Mouse (Mus musculus) heart, embryonic 14.5 days (tissue): Measurements from ENCODE around the gene Cdr2. TPM values are rescaled to one million over a fixed set of nuclear protein-coding genes. Genes with fewer than 3 reads are reported as not detected.

Experiments used
- ATAC-seq: fragments of 200-750 bp; cut with Nextera tagmentation; 2 replicates; pipeline ENCODE4 v1.8.0; 2017; ENCODE audit warnings: low read depth, moderate TSS enrichment; ENCODE audit not compliant: insufficient number of reproducible peaks, insufficient read depth, low FRiP score
- H3K27ac ChIP-seq, 2 experiments: fragments of 200-500 bp in 1 of 2; fragments of 300-500 bp in 1 of 2; sonication (generic) in 1 of 2; replicated peaks in 1 of 2; 2 replicates each; pipeline ENCODE4 v1.5.1; 2012 to 2014; ENCODE audit warnings: low read depth in 2 of 2, low read length in 2 of 2, control low read depth in 1 of 2, mild to moderate bottlenecking in 1 of 2, mixed read lengths in 1 of 2; ENCODE audit not compliant: control insufficient read depth in 1 of 2, insufficient read depth in 1 of 2
- H3K27me3 ChIP-seq: fragments of 300-500 bp; sonication (generic); 2 replicates; pipeline ENCODE4 v1.6.1; 2014; ENCODE audit warnings: mild to moderate bottlenecking, low read length, control low read depth; ENCODE audit not compliant: control insufficient read depth, insufficient read depth
- H3K36me3 ChIP-seq: fragments of 300-500 bp; sonication (generic); 2 replicates; pipeline ENCODE4 v1.6.1; 2014; ENCODE audit warnings: mild to moderate bottlenecking, control low read depth, low read length, mixed read lengths; ENCODE audit not compliant: control insufficient read depth, insufficient read depth
- H3K4me1 ChIP-seq, 2 experiments: fragments of 200-500 bp in 1 of 2; fragments of 300-500 bp in 1 of 2; sonication (generic) in 1 of 2; 2 replicates each; pipeline ENCODE4 v1.6.1; 2012 to 2014; ENCODE audit warnings: low read length in 2 of 2, control low read depth in 1 of 2, mixed read lengths in 1 of 2; ENCODE audit not compliant: control insufficient read depth in 2 of 2, insufficient read depth in 2 of 2
- H3K4me2 ChIP-seq: fragments of 300-500 bp; sonication (generic); 2 replicates; pipeline ENCODE4 v1.6.1; 2014; ENCODE audit warnings: mild to moderate bottlenecking, low read length
- H3K4me3 ChIP-seq, 2 experiments: fragments of 200-500 bp in 1 of 2; fragments of 300-500 bp in 1 of 2; sonication (generic) in 1 of 2; 2 replicates each; pipeline ENCODE4 v1.5.1; 2012 to 2014; ENCODE audit warnings: low read length in 2 of 2, mild to moderate bottlenecking in 2 of 2, control low read depth in 1 of 2, low read depth in 1 of 2, moderate library complexity in 1 of 2; ENCODE audit not compliant: control insufficient read depth in 1 of 2, insufficient read depth in 1 of 2
- H3K9ac ChIP-seq: fragments of 300-500 bp; sonication (generic); 2 replicates; pipeline ENCODE4 v1.6.1; 2014; ENCODE audit warnings: mild to moderate bottlenecking, low read length
- H3K9me3 ChIP-seq: fragments of 300-500 bp; sonication (generic); 2 replicates; pipeline ENCODE4 v1.6.1; 2016; ENCODE audit warnings: low read length, control low read depth; ENCODE audit not compliant: control insufficient read depth
- WGBS: fragments of 180-500 bp; shearing (Covaris S2); extraction: QIAGEN DNeasy Blood & Tissue Kit; methylation state at CpG from one replicate; pipeline ENCODE4 v1.1.7; 2014; 5-methylcytosine and 5-hydroxymethylcytosine counted together
- polyA plus RNA-seq: library from polyadenylated mRNA; unstranded; fragments of >200 nt; fragmentation: Nextera tagmentation; extraction: Ambion mirVana; gene quantifications from 2 replicates; pipeline ENCODE4 v1.2.1, GENCODE M21; 2014

Gene Cdr2
- polyA plus RNA-seq, 1 experiment from 2014 or later = 12.8 TPM

GRCm38 (mm10) chr7:121011794-121012689 is 29.9 kb upstream of the Cdr2 start:
- WGBS = 76% methylated on average over 10 of the region's 10 CpGs
- Histone ChIP-seq H3K9me3 (no peaks in the 10 kb centered on the region), H3K4me2 (no peak overlapping the region), H3K4me3 (no peak overlapping the region), H3K27ac (no peak overlapping the region), H3K9ac (no peak overlapping the region), H3K27me3 (no peaks in the 10 kb centered on the region), H3K4me1 (no peaks in the 10 kb centered on the region), H3K36me3 (no peaks in the 10 kb centered on the region)
- ATAC-seq = no peak

- Histone ChIP-seq H3K27me3 (no peaks in the 10 kb centered on the region), H3K4me3 (no peak overlapping the region), H3K4me2 (no peak overlapping the region), H3K36me3 (no peaks in the 10 kb centered on the region), H3K9me3 (no peaks in the 10 kb centered on the region), H3K27ac (no peak overlapping the region), H3K9ac (no peak overlapping the region), H3K4me1 (no peaks in the 10 kb centered on the region)
- WGBS = 64% methylated on average over 4 of the region's 4 CpGs
- no peak for ATAC-seq
Observed at GRCm38 (mm10) chr7:121003793-121004418, 21.8 kb upstream of the Cdr2 start.

DNA sequence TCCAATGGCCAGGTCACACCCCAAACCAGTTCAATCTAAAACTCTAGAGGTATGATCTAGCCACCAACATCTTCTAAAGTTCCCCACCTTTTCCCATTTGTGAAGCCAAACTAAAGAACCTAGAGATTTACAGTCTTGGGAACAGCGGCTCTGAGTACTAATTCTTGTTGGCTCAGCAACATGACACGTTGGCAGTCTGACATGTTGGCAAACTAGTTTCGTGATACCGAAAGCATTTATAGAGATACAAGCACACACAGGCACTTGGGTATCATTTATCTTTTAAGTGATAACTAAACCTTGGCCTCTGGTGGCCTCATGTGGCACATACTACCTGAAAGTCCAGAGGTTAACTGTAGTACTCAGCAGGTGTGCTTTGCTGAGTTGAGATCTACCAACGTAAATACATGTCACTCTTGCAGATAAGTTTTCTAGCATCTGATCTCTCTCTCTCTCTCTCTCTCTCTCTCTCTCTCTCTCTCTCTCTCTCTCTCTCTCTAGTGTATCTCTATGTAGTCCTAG is 20.4 kb upstream of the Cdr2 start:
- no peaks in the 10 kb centered on the region for H3K4me1 ChIP-seq
- 74% methylated on average over 5 of the region's 5 CpGs for WGBS
- no peaks in the 10 kb centered on the region for H3K36me3 ChIP-seq
- no peaks in the 10 kb centered on the region for H3K27me3 ChIP-seq
- no peak overlapping the region for H3K4me3 ChIP-seq
- no peak overlapping the region for H3K9ac ChIP-seq
- H3K27ac ChIP-seq = no peak overlapping the region
- ATAC-seq = no peak
- no peak overlapping the region for H3K4me2 ChIP-seq
- no peaks in the 10 kb centered on the region for H3K9me3 ChIP-seq

DNA sequence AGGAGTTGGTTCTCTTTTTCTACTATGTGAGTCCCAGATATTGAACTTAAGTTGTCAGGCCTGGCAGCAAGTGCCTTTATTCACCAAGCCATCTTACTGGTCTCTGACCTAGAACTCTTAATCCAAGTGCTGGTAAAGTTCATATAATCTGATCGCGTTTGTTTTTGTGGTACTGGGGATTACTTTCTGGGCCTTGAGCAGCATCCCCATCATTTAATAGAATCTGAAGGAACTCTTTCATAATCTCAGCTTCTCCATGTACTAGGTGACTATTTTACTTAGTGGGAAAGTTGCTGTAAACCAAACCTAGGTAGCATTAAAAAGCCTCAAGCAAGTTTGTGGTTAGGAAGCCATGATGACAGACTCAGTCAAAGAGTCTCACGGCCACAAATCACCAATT is 19.8 kb upstream of the Cdr2 start:
- Histone ChIP-seq H3K4me2 (no peak overlapping the region), H3K36me3 (no peaks in the 10 kb centered on the region), H3K27ac (no peak overlapping the region), H3K9me3 (no peaks in the 10 kb centered on the region), H3K9ac (no peak overlapping the region), H3K4me3 (no peak overlapping the region), H3K4me1 (no peaks in the 10 kb centered on the region), H3K27me3 (no peaks in the 10 kb centered on the region)
- WGBS = 78% methylated on average over 3 of the region's 3 CpGs
- ATAC-seq = no peak

DNA sequence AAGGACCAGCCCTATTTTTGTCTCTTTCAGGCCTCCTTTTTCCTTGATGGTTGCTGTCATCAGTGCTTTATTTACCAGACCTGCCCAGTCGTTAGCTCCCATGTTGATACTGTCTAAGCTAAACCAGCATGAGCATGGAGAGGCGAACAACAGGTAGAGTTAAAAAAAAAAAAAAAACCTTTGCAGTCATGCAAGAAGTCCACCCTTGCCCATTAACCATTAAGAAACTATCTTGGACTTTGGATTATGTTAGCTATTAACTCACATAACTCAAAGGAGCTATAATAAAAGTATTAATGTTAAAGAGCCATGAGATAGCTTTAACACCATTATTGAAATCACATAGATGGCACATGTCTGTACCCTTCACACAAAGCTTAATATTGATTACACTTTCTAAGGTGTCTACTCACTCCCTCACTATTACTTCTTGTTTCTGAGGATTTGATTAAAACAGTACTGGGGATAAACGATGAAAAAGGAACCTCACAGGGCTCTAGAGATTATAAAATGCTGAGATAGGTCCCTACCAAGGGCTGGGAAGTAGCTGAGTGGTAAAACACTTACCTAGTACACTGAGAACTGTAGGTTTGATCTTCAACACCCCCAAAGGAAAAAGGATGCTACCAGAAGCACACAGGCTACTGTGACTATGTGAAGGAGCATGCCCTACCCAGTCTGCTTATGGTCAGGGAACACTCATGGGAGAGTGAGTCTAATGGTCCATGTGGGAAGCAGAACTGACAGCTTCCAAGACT is 18.1 kb upstream of the Cdr2 start:
- H3K4me2 ChIP-seq = no peak overlapping the region
- H3K27ac ChIP-seq = no peak overlapping the region
- no peaks in the 10 kb centered on the region for H3K27me3 ChIP-seq
- no peak overlapping the region for H3K9ac ChIP-seq
- no peaks in the 10 kb centered on the region for H3K9me3 ChIP-seq
- H3K4me1 ChIP-seq = no peaks in the 10 kb centered on the region
- 56% methylated on average over 3 of the region's 3 CpGs for WGBS
- ATAC-seq = no peak
- H3K36me3 ChIP-seq = no peaks in the 10 kb centered on the region
- H3K4me3 ChIP-seq = no peak overlapping the region

DNA sequence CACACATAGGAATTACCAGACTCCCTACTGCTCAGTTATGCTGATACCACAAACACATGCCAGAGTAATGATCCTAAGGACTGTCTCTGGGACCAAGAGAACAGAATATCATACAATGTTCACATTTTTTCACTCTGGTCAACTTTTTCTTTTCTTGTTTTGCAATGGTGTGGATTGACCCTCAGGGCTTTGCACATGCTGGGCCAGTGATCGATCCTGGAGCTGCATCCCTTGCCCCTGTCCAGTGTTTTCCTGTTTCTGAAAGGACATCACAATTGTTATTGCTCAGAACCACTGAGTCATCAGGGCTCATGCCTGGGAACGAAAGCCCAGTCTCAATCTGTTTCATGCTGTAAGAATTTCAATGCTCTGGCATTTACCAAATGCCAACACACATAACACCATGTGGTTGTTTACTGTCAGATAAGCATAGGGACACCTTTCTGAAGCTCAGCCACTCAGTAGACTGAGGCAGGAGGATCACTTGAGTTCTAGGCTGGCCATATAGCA is 17.0 kb upstream of the Cdr2 start:
- Histone ChIP-seq H3K4me3 (no peak overlapping the region), H3K9me3 (no peaks in the 10 kb centered on the region), H3K9ac (no peak overlapping the region), H3K27me3 (no peaks in the 10 kb centered on the region), H3K4me2 (no peak overlapping the region), H3K4me1 (no peaks in the 10 kb centered on the region; a peak in 1 of 4 replicates), H3K36me3 (no peaks in the 10 kb centered on the region), H3K27ac (no peak overlapping the region)
- WGBS = 76% methylated on average over 2 of the region's 2 CpGs
- no peak for ATAC-seq

DNA sequence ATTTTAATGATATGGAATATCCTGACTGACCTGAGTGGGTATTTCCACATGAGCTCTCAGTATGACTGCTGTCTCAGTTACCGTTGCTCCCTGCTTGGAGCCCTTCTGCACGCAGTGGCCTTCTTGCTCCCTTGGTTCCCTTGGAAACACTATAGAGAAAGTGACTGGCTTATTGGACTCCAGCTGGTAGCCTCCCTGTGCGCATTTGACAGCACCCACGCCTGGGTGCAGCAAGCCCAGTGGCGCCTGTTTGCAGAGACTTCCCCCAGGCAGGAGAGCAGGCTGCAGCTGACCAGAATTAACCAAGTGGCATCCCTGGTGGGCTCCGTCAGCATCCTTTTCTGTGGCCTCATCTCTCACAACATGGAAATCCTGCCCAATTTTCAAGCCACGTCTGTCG is 9.1 kb upstream of the Cdr2 start:
- H3K27ac ChIP-seq = no peak overlapping the region
- H3K4me2 ChIP-seq = no peak overlapping the region
- no peaks in the 10 kb centered on the region for H3K36me3 ChIP-seq
- H3K27me3 ChIP-seq = no peaks in the 10 kb centered on the region
- H3K9ac ChIP-seq = no peak overlapping the region
- no peaks in the 10 kb centered on the region for H3K9me3 ChIP-seq
- 68% methylated on average over 8 of the region's 8 CpGs for WGBS
- H3K4me3 ChIP-seq = no peak overlapping the region
- H3K4me1 ChIP-seq = peaks cover 0 to 2% of the 10 kb centered on the region in 2 experiments; a peak in 1 of 4 replicates
- ATAC-seq = no peak
